Mouse (Mus musculus): ENCODE measurements at regions not wholly inside any gene's neighbourhood (a gene's known extent, or its start where the extent isn't known, plus 50 kb on each side); places are given as distances from the start of the nearest gene placed in this dataset.

GRCm38 (mm10) chr4:45725055-45725910, 73.5 kb upstream of the Aldh1b1 start:
- no peak overlapping the region for H3K27ac ChIP-seq (ENCODE audit: low read length)

GRCm38 (mm10) chr4:45720352-45720751, 78.5 kb upstream of the Aldh1b1 start:
- H3K4me3 ChIP-seq (ENCODE audit: low read depth, low read length), result no peak overlapping the region
- no peaks in the 10 kb centered on the region for H3K27me3 ChIP-seq (ENCODE audit: control insufficient read depth, insufficient read depth, low read length)
- H3K36me3 ChIP-seq (ENCODE audit: control insufficient read depth, insufficient read depth, low read length), result no peaks in the 10 kb centered on the region
- ATAC-seq (ENCODE audit: insufficient number of reproducible peaks, insufficient read depth, low FRiP score, low read depth), result no peak
- no peak overlapping the region for H3K4me2 ChIP-seq (replicated peaks; ENCODE audit: low read depth, low read length)
- no peak overlapping the region for H3K27ac ChIP-seq (ENCODE audit: low read length)
- peaks cover 11% of the 10 kb centered on the region; the same call in 1 of the 2 replicates for H3K4me1 ChIP-seq (ENCODE audit: control insufficient read depth, insufficient read depth, low read length)
- 42% methylated on average over 5 of the region's 5 CpGs for WGBS
- H3K9me3 ChIP-seq (ENCODE audit: control insufficient read depth, low read depth, low read length), result no peaks in the 10 kb centered on the region
- no peak overlapping the region for H3K9ac ChIP-seq (replicated peaks; ENCODE audit: low read depth, low read length)

More at GRCm38 (mm10) chr4:45725055-45725910, 73.5 kb upstream of the Aldh1b1 start:
- 47% methylated on average over 16 of the region's 16 CpGs for WGBS
- H3K4me2 ChIP-seq (replicated peaks; ENCODE audit: low read depth, low read length), result no peak overlapping the region
- ATAC-seq (ENCODE audit: insufficient number of reproducible peaks, insufficient read depth, low FRiP score, low read depth), result no peak
- no peak overlapping the region for H3K4me3 ChIP-seq (ENCODE audit: low read depth, low read length)
- H3K36me3 ChIP-seq (ENCODE audit: control insufficient read depth, insufficient read depth, low read length), result no peaks in the 10 kb centered on the region
- peaks cover 23% of the 10 kb centered on the region; the same call in 1 of the 2 replicates for H3K4me1 ChIP-seq (ENCODE audit: control insufficient read depth, insufficient read depth, low read length)
- no peak overlapping the region for H3K9ac ChIP-seq (replicated peaks; ENCODE audit: low read depth, low read length)
- H3K27me3 ChIP-seq (ENCODE audit: control insufficient read depth, insufficient read depth, low read length), result no peaks in the 10 kb centered on the region
- H3K9me3 ChIP-seq (ENCODE audit: control insufficient read depth, low read depth, low read length), result no peaks in the 10 kb centered on the region

- no peak overlapping the region for H3K27ac ChIP-seq (ENCODE audit: low read length)
- H3K36me3 ChIP-seq (ENCODE audit: control insufficient read depth, insufficient read depth, low read length), result no peaks in the 10 kb centered on the region
- H3K27me3 ChIP-seq (ENCODE audit: control insufficient read depth, insufficient read depth, low read length), result no peaks in the 10 kb centered on the region
- H3K4me1 ChIP-seq (ENCODE audit: control insufficient read depth, insufficient read depth, low read length), result peaks cover 5% of the 10 kb centered on the region; the same call in 1 of the 2 replicates
- WGBS, result 57% methylated on average over 3 of the region's 3 CpGs
- no peaks in the 10 kb centered on the region for H3K9me3 ChIP-seq (ENCODE audit: control insufficient read depth, low read depth, low read length)
- no peak overlapping the region for H3K4me3 ChIP-seq (ENCODE audit: low read depth, low read length)
- no peak for ATAC-seq (ENCODE audit: insufficient number of reproducible peaks, insufficient read depth, low FRiP score, low read depth)
- no peak overlapping the region for H3K9ac ChIP-seq (replicated peaks; ENCODE audit: low read depth, low read length)
- no peak overlapping the region for H3K4me2 ChIP-seq (replicated peaks; ENCODE audit: low read depth, low read length)
Observed at GRCm38 (mm10) chr4:45719564-45719963, 79.3 kb upstream of the Aldh1b1 start.

- Histone ChIP-seq H3K27me3 (ENCODE audit: control insufficient read depth, insufficient read depth, low read length) (no peaks in the 10 kb centered on the region), H3K36me3 (ENCODE audit: control insufficient read depth, insufficient read depth, low read length) (no peaks in the 10 kb centered on the region), H3K4me1 (ENCODE audit: control insufficient read depth, insufficient read depth, low read length) (peaks cover 5% of the 10 kb centered on the region), H3K4me2 (replicated peaks; ENCODE audit: low read depth, low read length) (no peak overlapping the region), H3K9ac (replicated peaks; ENCODE audit: low read depth, low read length) (no peak overlapping the region), H3K9me3 (ENCODE audit: control insufficient read depth, low read depth, low read length) (no peaks in the 10 kb centered on the region), H3K27ac (ENCODE audit: low read length) (no peak overlapping the region), H3K4me3 (ENCODE audit: low read depth, low read length) (no peak overlapping the region)
- 90% methylated on average over 1 of the region's 1 CpGs for WGBS
- no peak for ATAC-seq (ENCODE audit: insufficient number of reproducible peaks, insufficient read depth, low FRiP score, low read depth)
Observed at GRCm38 (mm10) chr4:45715878-45716277, 82.9 kb upstream of the Aldh1b1 start.

- H3K27ac ChIP-seq (ENCODE audit: low read length), result no peak overlapping the region
- no peaks in the 10 kb centered on the region for H3K9me3 ChIP-seq (ENCODE audit: control insufficient read depth, low read depth, low read length)
- H3K4me3 ChIP-seq (ENCODE audit: low read depth, low read length), result no peak overlapping the region
- no peaks in the 10 kb centered on the region for H3K36me3 ChIP-seq (ENCODE audit: control insufficient read depth, insufficient read depth, low read length)
- no peak for ATAC-seq (ENCODE audit: insufficient number of reproducible peaks, insufficient read depth, low FRiP score, low read depth)
- WGBS, result 16% methylated on average over 10 of the region's 10 CpGs
- H3K4me1 ChIP-seq (ENCODE audit: control insufficient read depth, insufficient read depth, low read length), result peaks cover 5% of the 10 kb centered on the region
- no peaks in the 10 kb centered on the region for H3K27me3 ChIP-seq (ENCODE audit: control insufficient read depth, insufficient read depth, low read length)
- H3K9ac ChIP-seq (replicated peaks; ENCODE audit: low read depth, low read length), result no peak overlapping the region
- H3K4me2 ChIP-seq (replicated peaks; ENCODE audit: low read depth, low read length), result no peak overlapping the region
Observed at GRCm38 (mm10) chr4:45713837-45714508, 84.8 kb upstream of the Aldh1b1 start.

- H3K4me3 ChIP-seq (ENCODE audit: low read depth, low read length), result no peak overlapping the region
- H3K27ac ChIP-seq (ENCODE audit: low read length), result no peak overlapping the region
- no peaks in the 10 kb centered on the region for H3K36me3 ChIP-seq (ENCODE audit: control insufficient read depth, insufficient read depth, low read length)
- no peak for ATAC-seq (ENCODE audit: insufficient number of reproducible peaks, insufficient read depth, low FRiP score, low read depth)
- H3K27me3 ChIP-seq (ENCODE audit: control insufficient read depth, insufficient read depth, low read length), result no peaks in the 10 kb centered on the region
- WGBS, result 48% methylated on average over 8 of the region's 8 CpGs
- H3K9ac ChIP-seq (replicated peaks; ENCODE audit: low read depth, low read length), result no peak overlapping the region
- H3K4me1 ChIP-seq (ENCODE audit: control insufficient read depth, insufficient read depth, low read length), result peaks cover 5% of the 10 kb centered on the region
- no peak overlapping the region for H3K4me2 ChIP-seq (replicated peaks; ENCODE audit: low read depth, low read length)
- no peaks in the 10 kb centered on the region for H3K9me3 ChIP-seq (ENCODE audit: control insufficient read depth, low read depth, low read length)
Observed at GRCm38 (mm10) chr4:45713046-45713706, 85.6 kb upstream of the Aldh1b1 start.

GRCm38 (mm10) chr4:45703997-45704396, 94.8 kb upstream of the Aldh1b1 start:
- H3K9me3 ChIP-seq (ENCODE audit: control insufficient read depth, low read depth, low read length), result no peaks in the 10 kb centered on the region; the same call in 1 of the 2 replicates
- no peaks in the 10 kb centered on the region for H3K4me1 ChIP-seq (ENCODE audit: control insufficient read depth, insufficient read depth, low read length)
- no peak for ATAC-seq (ENCODE audit: insufficient number of reproducible peaks, insufficient read depth, low FRiP score, low read depth)
- WGBS, result 42% methylated on average over 7 of the region's 7 CpGs
- no peaks in the 10 kb centered on the region for H3K36me3 ChIP-seq (ENCODE audit: control insufficient read depth, insufficient read depth, low read length)
- H3K4me3 ChIP-seq (ENCODE audit: low read depth, low read length), result no peak overlapping the region
- no peak overlapping the region for H3K4me2 ChIP-seq (replicated peaks; ENCODE audit: low read depth, low read length)
- no peaks in the 10 kb centered on the region for H3K27me3 ChIP-seq (ENCODE audit: control insufficient read depth, insufficient read depth, low read length)
- no peak overlapping the region for H3K27ac ChIP-seq (ENCODE audit: low read length)
- H3K9ac ChIP-seq (replicated peaks; ENCODE audit: low read depth, low read length), result no peak overlapping the region

- no peak overlapping the region for H3K4me3 ChIP-seq (ENCODE audit: low read depth, low read length)
- no peaks in the 10 kb centered on the region for H3K27me3 ChIP-seq (ENCODE audit: control insufficient read depth, insufficient read depth, low read length)
- ATAC-seq (ENCODE audit: insufficient number of reproducible peaks, insufficient read depth, low FRiP score, low read depth), result no peak
- H3K4me1 ChIP-seq (ENCODE audit: control insufficient read depth, insufficient read depth, low read length), result no peaks in the 10 kb centered on the region
- H3K36me3 ChIP-seq (ENCODE audit: control insufficient read depth, insufficient read depth, low read length), result no peaks in the 10 kb centered on the region
- no peak overlapping the region for H3K27ac ChIP-seq (ENCODE audit: low read length)
- no peaks in the 10 kb centered on the region; the same call in 1 of the 2 replicates for H3K9me3 ChIP-seq (ENCODE audit: control insufficient read depth, low read depth, low read length)
- WGBS, result 61% methylated on average over 3 of the region's 3 CpGs
- no peak overlapping the region for H3K9ac ChIP-seq (replicated peaks; ENCODE audit: low read depth, low read length)
- H3K4me2 ChIP-seq (replicated peaks; ENCODE audit: low read depth, low read length), result no peak overlapping the region
Observed at GRCm38 (mm10) chr4:45699601-45700000, 99.2 kb upstream of the Aldh1b1 start.

Measured in stomach, embryonic 14.5 days (tissue).